Mouse (Mus musculus): ENCODE measurements around the gene Asb7.

Gene Asb7

GRCm38 (mm10) chr7:66689294-66689619 is at the start of gene Asb7:
Gene Asb7 (minus strand): TSS chr7:66689596.
- DNase-seq (ENCODE audit: low read depth, low spot score), result no peak

- DNase-seq (ENCODE audit: low read depth, low spot score), result no peak
These were observed 48.0 kb upstream of the Asb7 start for GRCm38 (mm10) chr7:66737418-66737817.

GRCm38 (mm10) chr7:66734993-66735392 is 45.6 kb upstream of the Asb7 start:
- DNase-seq (ENCODE audit: low read depth, low spot score), result no peak

GRCm38 (mm10) chr7:66734466-66734865 is 45.1 kb upstream of the Asb7 start:
- no peak for DNase-seq (ENCODE audit: low read depth, low spot score)

GRCm38 (mm10) chr7:66733882-66734281 is 44.5 kb upstream of the Asb7 start:
- DNase-seq (ENCODE audit: low read depth, low spot score), result no peak

- DNase-seq (ENCODE audit: low read depth, low spot score), result no peak
These were observed 44.0 kb upstream of the Asb7 start for GRCm38 (mm10) chr7:66733431-66733830.

- no peak for DNase-seq (ENCODE audit: low read depth, low spot score)
These were observed 39.8 kb upstream of the Asb7 start for GRCm38 (mm10) chr7:66729232-66729631.

GRCm38 (mm10) chr7:66728072-66728471 is 38.7 kb upstream of the Asb7 start:
- DNase-seq (ENCODE audit: low read depth, low spot score), result no peak

- no peak for DNase-seq (ENCODE audit: low read depth, low spot score)
These were observed 35.6 kb upstream of the Asb7 start for GRCm38 (mm10) chr7:66724954-66725353.

GRCm38 (mm10) chr7:66724514-66724913 is 35.1 kb upstream of the Asb7 start:
- DNase-seq (ENCODE audit: low read depth, low spot score), result no peak

GRCm38 (mm10) chr7:66711166-66711565 is 21.8 kb upstream of the Asb7 start:
- DNase-seq (ENCODE audit: low read depth, low spot score), result no peak

- no peak for DNase-seq (ENCODE audit: low read depth, low spot score)
These were observed 15.2 kb upstream of the Asb7 start for GRCm38 (mm10) chr7:66704631-66705030.

- DNase-seq (ENCODE audit: low read depth, low spot score), result no peak
These were observed 13.3 kb upstream of the Asb7 start for GRCm38 (mm10) chr7:66702721-66703120.

- no peak for DNase-seq (ENCODE audit: low read depth, low spot score)
These were observed 5.1 kb upstream of the Asb7 start for GRCm38 (mm10) chr7:66694467-66694866.

GRCm38 (mm10) chr7:66689620-66690360 is 394 bp upstream of the Asb7 start, which contains the start of gene Lins1:
Gene Lins1 (plus strand): TSS chr7:66689889.
- peak; percentile 99 for DNase-seq (ENCODE audit: low read depth, low spot score)

GRCm38 (mm10) chr7:66688721-66689120 is 675 bp downstream of the Asb7 start:
- no peak for DNase-seq (ENCODE audit: low read depth, low spot score)

- DNase-seq (ENCODE audit: low read depth, low spot score), result no peak
These were observed 7.1 kb downstream of the Asb7 start for GRCm38 (mm10) chr7:66682119-66682863.

- DNase-seq (ENCODE audit: low read depth, low spot score), result no peak
These were observed 13.6 kb downstream of the Asb7 start for GRCm38 (mm10) chr7:66675800-66676199.

- no peak for DNase-seq (ENCODE audit: low read depth, low spot score)
These were observed 22.3 kb downstream of the Asb7 start for GRCm38 (mm10) chr7:66667064-66667463.

GRCm38 (mm10) chr7:66663548-66663947 is 25.8 kb downstream of the Asb7 start:
- DNase-seq (ENCODE audit: low read depth, low spot score), result no peak

- peak; percentile 83 for DNase-seq (ENCODE audit: low read depth, low spot score)
These were observed 27.8 kb downstream of the Asb7 start for GRCm38 (mm10) chr7:66661572-66661971.

- no peak for DNase-seq (ENCODE audit: low read depth, low spot score)
These were observed 28.4 kb downstream of the Asb7 start for GRCm38 (mm10) chr7:66660972-66661371.

- DNase-seq (ENCODE audit: low read depth, low spot score), result no peak
These were observed 29.1 kb downstream of the Asb7 start for GRCm38 (mm10) chr7:66660291-66660690.

All from A20 (cell line).